Mouse (Mus musculus) T-cell, adult 66 days (primary cell): ENCODE results near the gene Fut2. TPM values are rescaled to one million over a fixed set of nuclear protein-coding genes. Genes with fewer than 3 reads are reported as not detected.

Experiments used
- total RNA-seq, 2 experiments: library from RNA; stranded (reverse); gene quantifications; 3 replicates in 1 of 2; 4 replicates in 1 of 2; pipeline ENCODE4 v1.2.4; 2023

The Fut2 gene
- not detected for total RNA-seq

GRCm38 (mm10) chr7:45666161-45666560, at the start of gene Fut2:
Gene Fut2, minus strand, starts transcription at chr7:45666394.

DNA sequence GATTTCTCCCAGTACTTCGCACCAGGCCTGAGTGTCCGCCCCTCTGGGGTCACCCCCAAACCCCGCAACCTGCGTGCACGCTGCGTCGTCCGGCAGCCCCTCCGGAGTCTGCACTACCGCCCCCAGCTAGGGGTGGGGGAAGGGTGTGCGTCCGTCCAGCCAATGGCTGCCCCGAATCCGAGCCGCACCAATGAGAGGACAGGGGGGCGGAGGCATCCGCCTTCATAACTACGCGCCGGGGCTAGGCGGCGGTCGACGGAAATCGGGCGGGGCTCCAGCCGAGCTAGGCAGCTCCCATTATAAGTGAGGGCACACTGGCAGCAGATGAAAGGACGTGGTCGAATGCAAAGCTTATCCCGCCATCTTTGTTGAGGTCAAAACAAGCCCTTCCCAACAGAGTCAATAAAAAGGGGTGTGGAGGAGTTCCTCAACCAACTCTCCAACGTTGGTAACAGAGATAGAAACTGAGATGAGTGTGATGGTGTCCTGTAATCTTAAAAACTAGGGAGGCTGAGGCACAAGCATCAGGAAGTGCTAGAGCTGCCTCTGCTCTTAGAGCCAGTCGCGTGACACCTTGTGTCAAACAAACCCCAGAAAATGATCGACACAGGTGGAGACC, 49.0 kb upstream of the Fut2 start, which contains the start of gene Rpl18:
Gene Rpl18 (plus strand): TSS at position 368 of the 619 bp plus-strand sequence.

DNA sequence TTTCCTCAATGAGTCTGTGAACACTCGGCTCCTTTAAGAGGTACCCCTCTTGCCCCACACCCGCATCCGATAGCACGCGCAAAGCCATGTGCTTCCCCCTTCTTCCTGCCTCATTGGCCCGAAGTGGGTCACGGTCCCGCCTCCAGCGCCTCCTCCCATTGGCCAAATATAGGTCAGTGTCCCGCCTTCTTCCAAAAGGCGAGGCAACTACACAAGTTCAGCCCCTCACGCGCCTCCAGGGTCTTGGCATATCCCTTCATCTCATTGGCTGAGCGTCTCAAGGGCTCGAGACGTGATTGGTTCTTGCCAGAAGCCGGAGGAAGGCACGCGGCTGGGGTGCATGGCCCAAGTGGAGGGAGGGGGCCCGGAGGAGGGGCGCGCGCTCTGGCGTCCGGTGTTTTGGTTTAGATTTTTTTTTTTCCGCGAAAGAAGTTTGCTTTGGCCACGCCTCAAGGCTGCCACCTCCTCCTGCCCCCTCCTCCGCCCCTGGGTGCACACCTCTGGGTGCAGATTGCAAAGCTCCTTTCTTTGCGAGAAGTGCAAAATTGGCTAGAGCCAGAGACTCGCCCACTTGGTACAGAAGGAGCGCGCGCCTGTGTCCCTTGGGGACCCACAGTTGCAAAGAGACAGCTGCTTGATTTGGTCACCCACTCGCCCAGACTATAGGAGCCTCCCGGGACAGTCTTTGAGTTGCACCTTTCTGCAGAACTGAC, 38.7 kb upstream of the Fut2 start, which contains the start of gene Dbp:
Gene Dbp (plus strand): TSS at position 359 of the 713 bp plus-strand sequence.

GRCm38 (mm10) chr7:45699523-45700141, 33.4 kb upstream of the Fut2 start, which contains the start of gene Car11:
Gene Car11, plus strand, starts transcription at chr7:45699843.

GRCm38 (mm10) chr7:45693921-45694591, 27.9 kb upstream of the Fut2 start, which contains the start of gene Sec1:
Gene Sec1, minus strand, starts transcription at chr7:45694402.

GRCm38 (mm10) chr7:45683396-45684050, 17.3 kb upstream of the Fut2 start, which contains the start of gene Ntn5:
Gene Ntn5, plus strand, starts transcription at chr7:45684022.

GRCm38 (mm10) chr7:45639561-45640027, 26.6 kb downstream of the Fut2 start, which contains the start of gene Mamstr:
Gene Mamstr, plus strand, starts transcription at chr7:45639977.

GRCm38 (mm10) chr7:45627261-45627660, 38.9 kb downstream of the Fut2 start, which contains the start of gene Rasip1:
Gene Rasip1, plus strand, starts transcription at chr7:45627488.

GRCm38 (mm10) chr7:45621443-45621842, 44.8 kb downstream of the Fut2 start, which contains the start of gene Izumo1:
Gene Izumo1, plus strand, starts transcription at chr7:45621811.

DNA sequence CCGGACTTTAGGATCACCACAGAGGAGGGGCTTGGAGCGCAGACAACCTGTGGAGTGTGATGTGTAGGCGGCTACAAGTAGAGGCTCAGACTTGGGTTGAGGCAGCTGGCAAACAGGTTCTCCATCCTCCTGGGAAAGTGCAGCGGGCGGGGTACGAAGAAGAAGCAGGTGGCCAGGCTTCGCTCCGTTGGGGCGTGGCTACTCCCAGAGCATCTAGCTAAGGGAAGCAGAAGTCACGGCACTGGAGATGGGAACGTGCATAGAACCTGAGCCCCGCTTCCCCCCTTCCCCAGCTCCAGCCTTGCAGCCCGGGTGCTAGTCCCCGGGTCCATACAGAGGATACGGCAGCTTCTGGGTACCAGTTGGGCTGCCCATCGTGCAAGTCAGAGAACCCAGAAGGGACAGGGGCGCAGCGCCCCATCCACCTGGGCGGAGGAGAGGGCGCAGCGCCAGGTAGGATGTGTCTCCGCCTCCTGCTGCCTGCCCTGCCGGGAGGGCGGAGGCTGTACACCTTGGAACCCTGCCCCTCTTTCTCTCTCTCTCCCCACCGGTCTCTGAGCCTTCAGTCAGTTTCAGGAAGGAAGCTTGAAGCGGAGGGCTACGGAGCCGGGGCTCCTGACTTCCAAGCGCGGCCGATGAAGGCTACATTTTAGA, 49.0 kb downstream of the Fut2 start, which contains the start of gene Fut1:
Gene Fut1 (plus strand): TSS at position 248 of the 654 bp plus-strand sequence.

Other genes with a start within 250 kb of the Fut2 start
- gene Lhb, start 245.6 kb downstream of the Fut2 start, total RNA-seq, result not detected
- gene Gys1, start 231.6 kb downstream of the Fut2 start, total RNA-seq, result 1 to 10 TPM; 6.5 to 6.8 TPM
- 10 to 100 TPM; 48.6 to 51.6 TPM for gene Ruvbl2, start 228.3 kb downstream of the Fut2 start, total RNA-seq
- gene Ftl1, start 206.5 kb downstream of the Fut2 start, total RNA-seq, result 100 to 1,000 TPM; 409 to 413 TPM
- gene Bax, start 199.5 kb downstream of the Fut2 start, total RNA-seq, result 10 to 100 TPM; 79.4 to 86.6 TPM
- not detected for gene Tulp2, start 184.5 kb downstream of the Fut2 start, total RNA-seq
- gene Gm45808, start 179.6 kb downstream of the Fut2 start, total RNA-seq, result not detected
- gene Dhdh, start 177.6 kb downstream of the Fut2 start, total RNA-seq, result under 1 TPM; 0.62 to 0.96 TPM
- gene Nucb1, start 156.0 kb downstream of the Fut2 start, total RNA-seq, result 100 to 1,000 TPM in 1 of 2 experiments, 10 to 100 TPM in 1; 99.7 to 118 TPM
- 100 to 1,000 TPM; 770 to 887 TPM for gene Ppp1r15a, start 140.1 kb downstream of the Fut2 start, total RNA-seq
- 1 to 10 TPM; 1.2 to 1.4 TPM for gene Plekha4, start 140.1 kb downstream of the Fut2 start, total RNA-seq
- not detected for gene Hsd17b14, start 111.5 kb downstream of the Fut2 start, total RNA-seq
- 10 to 100 TPM; 38.7 to 43.5 TPM for gene Bcat2, start 96.2 kb downstream of the Fut2 start, total RNA-seq
- not detected for gene Fgf21, start 50.9 kb downstream of the Fut2 start, total RNA-seq
- gene Fut1, start 49.1 kb downstream of the Fut2 start, total RNA-seq, result not detected
- gene Izumo1, start 44.6 kb downstream of the Fut2 start, total RNA-seq, result not detected
- gene Rasip1, start 38.9 kb downstream of the Fut2 start, total RNA-seq, result under 1 TPM in 1 of 2 experiments, not detected in 1; 0.38 TPM
- not detected for gene Mamstr, start 26.4 kb downstream of the Fut2 start, total RNA-seq
- gene Ntn5, start 17.6 kb upstream of the Fut2 start, total RNA-seq, result under 1 TPM; 0.35 to 0.65 TPM
- gene Sec1, start 28.0 kb upstream of the Fut2 start, total RNA-seq, result under 1 TPM in 1 of 2 experiments, not detected in 1; 0.20 TPM
- 10 to 100 TPM in 1 of 2 experiments, 1 to 10 TPM in 1; 8.9 to 10.2 TPM for gene Car11, start 33.4 kb upstream of the Fut2 start, total RNA-seq
- 10 to 100 TPM; 34.0 to 37.7 TPM for gene Dbp, start 38.7 kb upstream of the Fut2 start, total RNA-seq
- 1,000 to 10,000 TPM; 3,079 to 3,201 TPM for gene Rpl18, start 49.1 kb upstream of the Fut2 start, total RNA-seq
- 10 to 100 TPM; 30.7 to 34.0 TPM for gene Sphk2, start 51.6 kb upstream of the Fut2 start, total RNA-seq
- 1 to 10 TPM; 1.6 to 2.1 TPM for gene Fam83e, start 54.8 kb upstream of the Fut2 start, total RNA-seq
- gene Spaca4, start 59.4 kb upstream of the Fut2 start, total RNA-seq, result not detected
- 1 to 10 TPM in 1 of 2 experiments, under 1 TPM in 1; 0.80 to 1.3 TPM for gene Lmtk3, start 117.3 kb upstream of the Fut2 start, total RNA-seq
- gene Sult2b1, start 118.3 kb upstream of the Fut2 start, total RNA-seq, result 1 to 10 TPM; 1.4 to 3.5 TPM
- 100 to 1,000 TPM; 111 to 128 TPM for gene Cyth2, start 148.2 kb upstream of the Fut2 start, total RNA-seq
- 1 to 10 TPM; 1.7 to 3.2 TPM for gene Kcnj14, start 158.4 kb upstream of the Fut2 start, total RNA-seq
- gene Grwd1, start 164.6 kb upstream of the Fut2 start, total RNA-seq, result 10 to 100 TPM; 32.3 to 38.2 TPM
- 10 to 100 TPM; 53.1 to 60.4 TPM for gene Kdelr1, start 206.4 kb upstream of the Fut2 start, total RNA-seq
- under 1 TPM; 0.64 to 0.98 TPM for gene Grin2d, start 212.0 kb upstream of the Fut2 start, total RNA-seq
- gene Syngr4, start 230.3 kb upstream of the Fut2 start, total RNA-seq, result not detected
- 1 to 10 TPM; 7.0 to 9.8 TPM for gene Tmem143, start 230.5 kb upstream of the Fut2 start, total RNA-seq